Comparison of ENCODE assay signal across 21 mouse cellular contexts in the genomic region with DNA sequence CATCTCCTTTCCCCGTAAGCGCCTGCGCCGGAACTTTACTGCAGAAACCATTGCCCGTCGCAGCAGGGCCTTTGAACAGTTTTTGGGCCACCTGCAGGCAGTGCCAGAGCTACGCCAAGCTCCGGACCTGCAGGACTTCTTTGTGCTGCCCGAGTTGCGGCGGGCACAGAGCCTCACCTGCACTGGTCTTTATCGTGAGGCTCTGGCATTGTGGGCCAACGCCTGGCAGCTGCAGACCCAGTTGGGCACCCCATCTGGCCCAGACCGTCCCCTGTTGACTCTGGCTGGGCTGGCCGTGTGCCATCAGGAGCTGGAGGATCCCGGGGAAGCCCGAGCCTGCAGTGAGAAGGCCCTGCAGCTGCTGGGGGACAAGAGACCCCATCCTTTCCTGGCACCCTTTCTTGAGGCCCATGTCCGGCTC. TPM values are rescaled to one million over a fixed set of nuclear protein-coding genes. Genes with fewer than 3 reads are reported as not detected.
DNase-seq lines count a peak whose midpoint lies in the region; ATAC-seq and TF ChIP-seq lines count a peak whose summit lies in the region.
"Had no signal": no experiment of that assay in that cellular context is flagged by ENCODE, and none has a peak within 500 bp of the region (broad histone marks: within the 10 kb centered on the region; RNA-seq: fewer than 3 reads in every experiment).

No protein-coding gene starts in this region.

- WGBS in kidney, embryonic 15.5 days: 96% methylated on average over 18 of the region's 18 CpGs
- 96% methylated on average over 18 of the region's 18 CpGs for WGBS in forebrain, embryonic 11.5 days

- H3K9ac ChIP-seq in kidney, embryonic 15.5 days: no peak overlapping the region
- H3K9ac ChIP-seq in forebrain, embryonic 11.5 days (ENCODE audit: low read length): no peak overlapping the region
- H3K9ac ChIP-seq: hindbrain, embryonic 15.5 days; midbrain, embryonic 12.5 days had no signal

- no peak for TF ChIP-seq CTCF in E14TG2a.4 (conservative IDR thresholded peaks at IDR 0.05; ENCODE audit: low read length)

- no peaks in the 10 kb centered on the region for H3K9me3 ChIP-seq in kidney, embryonic 15.5 days (replicated peaks)
- no peaks in the 10 kb centered on the region for H3K9me3 ChIP-seq in E14TG2a.4 (ENCODE audit: low read length)
- H3K9me3 ChIP-seq in forebrain, embryonic 11.5 days (ENCODE audit: control insufficient read depth, low read length): no peaks in the 10 kb centered on the region
- H3K9me3 ChIP-seq: hindbrain, embryonic 15.5 days; midbrain, embryonic 12.5 days had no signal

- no peak overlapping the region for H3K4me3 ChIP-seq in kidney, embryonic 15.5 days (replicated peaks)
- H3K4me3 ChIP-seq in E14TG2a.4 (replicated peaks; ENCODE audit: low read length): peak overlapping the region; percentile 53
- H3K4me3 ChIP-seq in forebrain, embryonic 11.5 days (ENCODE audit: low read depth, low read length): no peak overlapping the region
- H3K4me3 ChIP-seq: hindbrain, embryonic 15.5 days; midbrain, embryonic 12.5 days had no signal

- H3K36me3 ChIP-seq in kidney, embryonic 15.5 days: peaks cover 76% of the 10 kb centered on the region
- H3K36me3 ChIP-seq in E14TG2a.4 (ENCODE audit: insufficient read depth, low read length): peaks cover 75% of the 10 kb centered on the region
- H3K36me3 ChIP-seq in forebrain, embryonic 11.5 days (ENCODE audit: control insufficient read depth, insufficient read depth, low read length): peaks cover 4% of the 10 kb centered on the region; the same call in 1 of the 2 replicates

- H3K4me1 ChIP-seq in kidney, embryonic 15.5 days: peaks cover 18% of the 10 kb centered on the region
- H3K4me1 ChIP-seq in E14TG2a.4 (replicated peaks; ENCODE audit: low read depth, low read length): peaks cover 91% of the 10 kb centered on the region
- no peaks in the 10 kb centered on the region for H3K4me1 ChIP-seq in forebrain, embryonic 11.5 days (replicated peaks; ENCODE audit: control insufficient read depth, insufficient read depth, low read length)

- peak; percentile 48 for DNase-seq in adrenal gland, postnatal 10 days
- no peak for DNase-seq in adrenal gland, postnatal 14 days
- DNase-seq in kidney, postnatal 10 days: peak; percentile 28
- peak; percentile 50 to 57 for DNase-seq in cerebellum, postnatal 10 days
- DNase-seq in forebrain, embryonic 11.5 days (ENCODE audit: low spot score): no peak
- no peak for DNase-seq in MN1 (ENCODE audit: low spot score)
- DNase-seq: gastrocnemius, postnatal 14 days; heart, postnatal 14 days; kidney, adult 2 months; kidney, postnatal 4 days had no signal

- no peaks in the 10 kb centered on the region for H3K27me3 ChIP-seq in kidney, embryonic 15.5 days
- H3K27me3 ChIP-seq in E14TG2a.4 (ENCODE audit: insufficient read depth, low read length): peaks cover 3% of the 10 kb centered on the region; the same call in 1 of the 2 replicates
- H3K27me3 ChIP-seq in forebrain, embryonic 11.5 days (ENCODE audit: control insufficient read depth, insufficient read depth, low read length): no peaks in the 10 kb centered on the region
- H3K27me3 ChIP-seq: hindbrain, embryonic 15.5 days had no signal

- H3K27ac ChIP-seq in kidney, embryonic 15.5 days: no peak overlapping the region
- no peak overlapping the region for H3K27ac ChIP-seq in forebrain, embryonic 11.5 days (ENCODE audit: low read depth, low read length)
- H3K27ac ChIP-seq: hindbrain, embryonic 15.5 days; midbrain, embryonic 12.5 days had no signal

- no peak for ATAC-seq in kidney, embryonic 15.5 days (replicated peaks; ENCODE audit: low FRiP score)
- ATAC-seq in forebrain, embryonic 11.5 days (replicated peaks; ENCODE audit: low FRiP score): no peak
- ATAC-seq: CD4-positive, CD25-positive, alpha-beta regulatory T cell, adult 4 months had no signal

- H3K4me2 ChIP-seq in kidney, embryonic 15.5 days: no peak overlapping the region
- H3K4me2 ChIP-seq in forebrain, embryonic 11.5 days (ENCODE audit: low read depth, low read length, severe bottlenecking): no peak overlapping the region
- H3K4me2 ChIP-seq: heart, embryonic 11.5 days; hindbrain, embryonic 15.5 days; midbrain, embryonic 12.5 days had no signal

RNA-seq across cellular contexts. Expression of a gene that starts 6.2 kb away (rescaled TPM):
- total RNA-seq in adrenal gland, postnatal 10 days (2021): 10 to 100 TPM; 36.9 to 39.0 TPM
- total RNA-seq in adrenal gland, postnatal 14 days (2021): 35.7 and 46.2 TPM in 2 replicates
- 21.5 and 24.0 TPM in 2 replicates for polyA plus RNA-seq in kidney, embryonic 15.5 days (2015; fragmentation: Nextera tagmentation; extraction: Ambion mirVana)
- polyA plus RNA-seq in forebrain, embryonic 11.5 days (2014; fragmentation: Nextera tagmentation; extraction: Ambion mirVana): 13.1 and 13.2 TPM in 2 replicates

RNA-seq across cellular contexts. Expression of a gene that starts 12.1 kb away (rescaled TPM):
- 100 to 1,000 TPM; 221 to 908 TPM for total RNA-seq in adrenal gland, postnatal 10 days (2021)
- 1.0 TPM in 1 of 2 replicates, not detected in the other for total RNA-seq in adrenal gland, postnatal 14 days (2021)
- polyA plus RNA-seq in kidney, embryonic 15.5 days (2015; fragmentation: Nextera tagmentation; extraction: Ambion mirVana): 40.1 and 87.2 TPM in 2 replicates
- polyA plus RNA-seq in forebrain, embryonic 11.5 days (2014; fragmentation: Nextera tagmentation; extraction: Ambion mirVana): not detected in 2 replicates
- total RNA-seq: adrenal gland, adult 2 months; heart, postnatal 14 days; layer of hippocampus, postnatal 14 days; left cerebral cortex, postnatal 25 days; neutrophil, adult 5-6 weeks had no signal
- polyA plus RNA-seq: adrenal gland, adult 2 months; CD4-positive, CD25-positive, alpha-beta regulatory T cell, adult 4 months; liver, adult 2 months had no signal

RNA-seq across cellular contexts. Expression of a gene that starts 12.8 kb away (rescaled TPM):
- 10 to 100 TPM; 28.6 to 33.9 TPM for total RNA-seq in adrenal gland, postnatal 10 days (2021)
- 25.7 and 28.9 TPM in 2 replicates for total RNA-seq in adrenal gland, postnatal 14 days (2021)
- 20.8 and 21.2 TPM in 2 replicates for polyA plus RNA-seq in kidney, embryonic 15.5 days (2015; fragmentation: Nextera tagmentation; extraction: Ambion mirVana)
- 14.1 and 15.0 TPM in 2 replicates for polyA plus RNA-seq in forebrain, embryonic 11.5 days (2014; fragmentation: Nextera tagmentation; extraction: Ambion mirVana)

RNA-seq across cellular contexts. Expression of a gene that starts 13.0 kb away (rescaled TPM):
- 1 to 10 TPM; 4.0 to 4.1 TPM for total RNA-seq in adrenal gland, postnatal 10 days (2021)
- 4.9 and 5.1 TPM in 2 replicates for total RNA-seq in adrenal gland, postnatal 14 days (2021)
- polyA plus RNA-seq in kidney, embryonic 15.5 days (2015; fragmentation: Nextera tagmentation; extraction: Ambion mirVana): 9.0 and 9.2 TPM in 2 replicates
- polyA plus RNA-seq in forebrain, embryonic 11.5 days (2014; fragmentation: Nextera tagmentation; extraction: Ambion mirVana): 10.1 and 10.2 TPM in 2 replicates

RNA-seq across cellular contexts. Expression of a gene that starts 22.2 kb away (rescaled TPM):
- total RNA-seq in adrenal gland, postnatal 10 days (2021): 10 to 100 TPM; 28.1 to 33.7 TPM
- 32.1 and 36.0 TPM in 2 replicates for total RNA-seq in adrenal gland, postnatal 14 days (2021)
- polyA plus RNA-seq in kidney, embryonic 15.5 days (2015; fragmentation: Nextera tagmentation; extraction: Ambion mirVana): 517 and 530 TPM in 2 replicates
- polyA plus RNA-seq in forebrain, embryonic 11.5 days (2014; fragmentation: Nextera tagmentation; extraction: Ambion mirVana): 677 and 686 TPM in 2 replicates

Comparison
In these comparisons a context has a peak if more than half of its experiments do, and no peak if none do; other contexts are left out.
1. DNase-seq: peak in adrenal gland, postnatal 10 days (single experiment), kidney, postnatal 10 days (single experiment) and cerebellum, postnatal 10 days (2 of 2); none in adrenal gland, postnatal 14 days (single experiment), forebrain, embryonic 11.5 days (single experiment) and MN1 (single experiment).
2. RNA of a gene that starts 12.1 kb away (total RNA-seq): 221 to 908 TPM in adrenal gland, postnatal 10 days; 1.0 TPM in adrenal gland, postnatal 14 days; every median in the first group is over 100 times any median in the second.